Mouse (Mus musculus) liver, adult 2 months (tissue): ENCODE measurements around the gene Hoxd13. TPM values are rescaled to one million over a fixed set of nuclear protein-coding genes. Genes with fewer than 3 reads are reported as not detected.

Source experiments
- DNase-seq: peaks from one replicate; pipeline ENCODE4 v3.0.0-alpha.2; 2011; ENCODE audit warnings: low read depth, low spot score; ENCODE audit errors: extremely low read depth
- H3K27ac ChIP-seq: fragments of 200-500 bp; replicated peaks from 2 replicates; pipeline ENCODE4 v1.5.1; 2012; ENCODE audit warnings: low read depth, mild to moderate bottlenecking, control low read depth, inconsistent platforms, low read length; ENCODE audit not compliant: insufficient read depth
- H3K27me3 ChIP-seq: fragments of 200-500 bp; 2 replicates; pipeline ENCODE4 v1.6.1; 2012; ENCODE audit warnings: mild to moderate bottlenecking, moderate library complexity, low read length, inconsistent platforms; ENCODE audit not compliant: control insufficient read depth, insufficient read depth
- H3K36me3 ChIP-seq: fragments of 200-500 bp; 2 replicates; pipeline ENCODE4 v1.6.1; 2012; ENCODE audit warnings: low read length, inconsistent platforms; ENCODE audit not compliant: control insufficient read depth, insufficient read depth
- H3K4me1 ChIP-seq: fragments of 200-500 bp; 2 replicates; pipeline ENCODE4 v1.6.1; 2011; ENCODE audit warnings: low read length; ENCODE audit not compliant: control insufficient read depth, insufficient read depth
- H3K4me3 ChIP-seq: fragments of 200-500 bp; 2 replicates; pipeline ENCODE4 v1.5.1; 2011; ENCODE audit warnings: low read depth, mild to moderate bottlenecking, control low read depth, low read length, moderate library complexity; ENCODE audit not compliant: insufficient read depth
- H3K79me2 ChIP-seq: fragments of 200-500 bp; 2 replicates; pipeline ENCODE4 v1.6.1; 2012; ENCODE audit warnings: inconsistent platforms, mild to moderate bottlenecking, low read length, moderate library complexity; ENCODE audit not compliant: control insufficient read depth, insufficient read depth
- H3K9ac ChIP-seq: fragments of 200-500 bp; 2 replicates; pipeline ENCODE4 v1.6.1; 2012; ENCODE audit warnings: low read depth, mild to moderate bottlenecking, control low read depth, inconsistent platforms, low read length
- CTCF ChIP-seq: fragments of 200-500 bp; IDR thresholded peaks from 2 replicates; pipeline ENCODE4 v1.5.1; 2011; ENCODE audit warnings: low read depth, low read length, control low read depth
- POLR2A ChIP-seq: fragments of 200-500 bp; IDR thresholded peaks from 2 replicates; pipeline ENCODE4 v1.6.1; 2011; ENCODE audit warnings: low read length, control low read depth; ENCODE audit not compliant: insufficient read depth; ENCODE audit errors: extremely low read depth
- WGBS: fragments of 180-500 bp; shearing (Covaris S2); methylation state at CpG from one replicate; pipeline ENCODE4 v1.1.7; 2018; 5-methylcytosine and 5-hydroxymethylcytosine counted together
- polyA plus RNA-seq: library from polyadenylated mRNA; depleted of rRNA; stranded (reverse); fragments of >200 nt; gene quantifications from 2 replicates; pipeline ENCODE4 v1.2.3, GENCODE M21; 2012
- total RNA-seq: library from RNA; depleted of rRNA; stranded (reverse); fragments of >200 nt; gene quantifications from 2 replicates; pipeline ENCODE4 v1.2.3, GENCODE M21; 2014

Gene Hoxd13
- total and polyA plus RNA-seq, 2 experiments, result not detected

DNA sequence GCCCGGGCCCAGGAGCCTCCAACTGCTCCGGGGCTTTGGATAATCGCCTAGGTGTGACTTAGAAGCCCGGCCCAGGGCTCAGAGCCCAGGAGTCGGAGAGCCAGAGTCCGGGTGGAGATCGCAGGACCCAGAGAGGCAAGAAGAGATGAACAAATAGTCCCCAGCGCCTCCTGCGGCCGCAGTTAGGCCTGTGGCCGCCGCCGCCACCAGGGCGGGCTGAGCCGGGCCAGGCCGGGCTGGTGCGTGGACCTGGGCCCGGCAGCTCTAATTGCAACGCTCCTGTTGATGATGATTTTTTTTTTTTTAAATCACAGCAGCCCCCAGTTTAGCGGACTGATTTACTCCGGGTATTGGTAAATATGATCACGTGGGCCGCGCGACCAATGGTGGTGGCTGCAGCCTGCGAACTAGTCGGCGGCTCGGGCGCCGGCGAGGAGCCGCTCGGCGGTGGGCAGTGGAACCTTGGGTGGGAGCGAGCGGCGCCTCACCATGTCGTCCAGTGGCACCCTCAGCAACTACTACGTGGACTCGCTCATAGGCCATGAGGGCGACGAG is 29.5 kb downstream of the Hoxd13 start, which contains the start of gene Hoxd9:
Gene Hoxd9, plus strand, starts transcription at position 161 of the 555 bp plus-strand sequence.
- peak within 1 kb of the TSS; percentile 34; the same call in 1 of the 2 replicates for H3K4me3 ChIP-seq
- no peak within 1 kb of the TSS for H3K9ac ChIP-seq
- TF ChIP-seq CTCF, result peak; percentile 20; the same call in 1 of the 2 replicates
- no peak for TF ChIP-seq POLR2A
- H3K4me1 ChIP-seq, result 0 out of 2 replicates have a peak, but pooled peaks cover 1% of the 10 kb centered on the region
- no peaks in the 10 kb centered on the region for H3K36me3 ChIP-seq
- H3K79me2 ChIP-seq, result no peaks in the 10 kb centered on the region
- peaks cover 43% of the 10 kb centered on the region for H3K27me3 ChIP-seq
- DNase-seq, result no peak
- WGBS, result 2% methylated on average over 41 of the region's 43 CpGs
- H3K27ac ChIP-seq, result no peak within 1 kb of the TSS

- H3K27me3 ChIP-seq, result peaks cover 36% of the 10 kb centered on the region
- TF ChIP-seq POLR2A (no peak), CTCF (no peak)
- H3K36me3 ChIP-seq, result no peaks in the 10 kb centered on the region
- WGBS, result 3% methylated on average over 86 of the region's 86 CpGs
- no peak overlapping the region for H3K9ac ChIP-seq
- DNase-seq, result no peak
- peak overlapping the region; percentile 34; the same call in 1 of the 2 replicates for H3K4me3 ChIP-seq
- no peaks in the 10 kb centered on the region for H3K79me2 ChIP-seq
- H3K4me1 ChIP-seq, result 0 out of 2 replicates have a peak, but pooled peaks cover 1% of the 10 kb centered on the region
- no peak overlapping the region for H3K27ac ChIP-seq
These were observed 30.3 kb downstream of the Hoxd13 start for GRCm38 (mm10) chr2:74698201-74699052.

DNA sequence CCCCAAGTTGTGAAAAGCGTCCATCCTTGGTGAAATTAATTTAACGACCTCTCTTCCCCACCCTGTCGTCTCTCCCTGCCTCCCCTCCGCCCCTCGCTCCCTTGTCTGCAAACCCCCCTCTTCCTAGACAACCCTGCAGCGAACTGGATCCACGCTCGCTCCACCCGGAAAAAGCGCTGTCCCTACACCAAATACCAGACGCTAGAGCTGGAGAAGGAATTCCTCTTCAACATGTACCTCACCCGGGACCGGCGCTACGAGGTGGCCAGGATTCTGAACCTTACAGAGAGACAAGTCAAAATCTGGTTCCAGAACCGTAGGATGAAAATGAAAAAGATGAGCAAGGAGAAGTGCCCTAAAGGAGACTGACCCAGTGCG is 30.9 kb downstream of the Hoxd13 start:
- 6% methylated on average over 17 of the region's 17 CpGs for WGBS
- TF ChIP-seq CTCF (no peak), POLR2A (no peak)
- Histone ChIP-seq H3K4me1 (0 out of 2 replicates have a peak, but pooled peaks cover 1% of the 10 kb centered on the region), H3K4me3 (no peak overlapping the region), H3K9ac (no peak overlapping the region), H3K27me3 (peaks cover 39% of the 10 kb centered on the region), H3K79me2 (no peaks in the 10 kb centered on the region), H3K36me3 (no peaks in the 10 kb centered on the region), H3K27ac (no peak overlapping the region)
- DNase-seq, result no peak

DNA sequence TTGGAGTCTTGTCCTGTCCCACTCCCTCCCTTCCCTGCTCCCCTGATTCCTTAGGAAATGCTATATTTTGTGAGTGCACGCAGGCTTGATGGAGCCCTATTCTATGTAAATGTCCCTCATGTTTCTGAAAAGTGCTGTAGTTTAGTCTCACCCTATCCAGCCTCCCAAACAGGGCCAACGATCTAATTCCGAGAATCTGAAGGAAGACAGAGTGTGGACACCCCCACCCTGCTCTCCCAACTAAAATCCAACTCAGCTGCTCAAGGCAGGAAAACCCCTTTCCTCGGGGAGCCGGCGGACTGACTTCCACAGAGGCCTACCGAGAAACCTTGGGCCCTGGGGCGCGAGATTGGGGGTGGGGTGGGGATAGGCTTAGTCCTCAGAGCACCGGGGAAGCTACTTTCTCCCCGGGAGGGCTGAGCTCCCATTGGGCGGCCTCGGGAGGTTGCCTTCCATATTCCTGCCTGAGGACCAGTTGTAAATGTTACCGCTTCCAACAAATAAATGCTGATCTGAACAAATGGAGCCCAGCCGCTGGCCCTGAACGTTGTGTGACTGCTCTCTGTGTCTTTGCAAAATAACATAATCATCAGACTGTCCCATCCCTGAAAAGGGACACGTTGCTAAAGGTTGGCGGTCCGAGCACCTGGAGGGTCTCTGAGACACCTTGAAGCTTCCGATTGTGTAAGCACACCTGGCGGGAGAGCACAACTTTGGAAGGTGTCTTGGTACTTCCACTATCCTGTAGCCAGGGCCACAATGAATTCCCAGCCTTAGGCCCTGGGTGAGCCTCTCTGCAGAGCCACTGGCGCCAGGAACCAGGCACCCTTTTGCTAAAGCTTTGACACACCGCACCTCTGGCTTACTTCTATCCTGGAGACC is 31.8 kb downstream of the Hoxd13 start:
- 12% methylated on average over 23 of the region's 23 CpGs for WGBS
- Histone ChIP-seq H3K27me3 (peaks cover 46% of the 10 kb centered on the region), H3K79me2 (no peaks in the 10 kb centered on the region), H3K9ac (no peak overlapping the region), H3K36me3 (no peaks in the 10 kb centered on the region), H3K4me3 (no peak overlapping the region), H3K27ac (no peak overlapping the region), H3K4me1 (0 out of 2 replicates have a peak, but pooled peaks cover 1% of the 10 kb centered on the region)
- DNase-seq, result no peak
- TF ChIP-seq CTCF, result no peak
- TF ChIP-seq POLR2A, result no peak

DNA sequence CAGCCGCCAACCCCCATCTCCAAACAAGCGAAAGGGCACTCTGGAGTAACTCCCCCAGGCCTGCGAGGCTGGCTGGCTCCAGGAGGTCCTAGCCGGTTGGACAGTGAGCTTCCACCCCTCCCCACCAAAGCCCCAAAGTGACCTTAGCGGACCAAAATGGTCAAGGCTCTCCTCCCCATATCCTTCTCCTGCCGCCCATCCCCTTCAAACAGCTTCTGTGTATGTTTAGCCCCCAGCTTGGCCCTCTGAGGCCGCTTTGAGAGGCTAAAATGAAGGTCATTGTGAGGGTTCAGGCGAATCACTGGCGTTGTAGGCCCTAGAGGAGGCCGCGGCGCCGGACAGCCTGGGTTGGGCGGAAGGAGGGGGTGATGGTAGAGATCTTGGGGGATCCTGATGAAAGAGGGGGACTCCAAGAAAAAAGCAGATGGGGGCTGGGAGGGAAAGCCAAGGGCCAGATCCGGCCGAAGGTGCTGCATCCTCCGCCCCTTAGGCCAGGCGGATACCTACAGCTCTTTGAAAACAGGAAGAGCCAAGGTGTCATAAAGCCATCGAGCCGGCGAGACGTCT is 32.5 kb downstream of the Hoxd13 start:
- Histone ChIP-seq H3K36me3 (no peaks in the 10 kb centered on the region), H3K4me1 (0 out of 2 replicates have a peak, but pooled peaks cover 1% of the 10 kb centered on the region), H3K4me3 (no peak overlapping the region), H3K27me3 (peaks cover 53% of the 10 kb centered on the region), H3K9ac (no peak overlapping the region), H3K27ac (no peak overlapping the region), H3K79me2 (no peaks in the 10 kb centered on the region)
- no peak for DNase-seq
- WGBS, result 13% methylated on average over 22 of the region's 22 CpGs
- TF ChIP-seq POLR2A (no peak), CTCF (no peak)
